Comparison of ENCODE assay signal across 25 mouse cellular contexts in genomic region chr3:32345249-32345648, GRCm38 (mm10).
"Had no signal": no experiment of that assay in that cellular context is flagged by ENCODE, and none has a peak within 500 bp of the region (broad histone marks: within the 10 kb centered on the region; RNA-seq: fewer than 3 reads in every experiment).

No protein-coding gene starts in this region.

- H3K9ac ChIP-seq: heart, embryonic 13.5 days; heart, embryonic 15.5 days; hindbrain, embryonic 13.5 days; intestine, embryonic 15.5 days; limb, embryonic 12.5 days; liver, embryonic 13.5 days had no signal

- H3K4me1 ChIP-seq: heart, embryonic 13.5 days; heart, embryonic 15.5 days; hindbrain, embryonic 13.5 days; intestine, embryonic 15.5 days; limb, embryonic 10.5 days; limb, embryonic 12.5 days; liver, embryonic 13.5 days had no signal

- DNase-seq: gastrocnemius, adult 2 months; gastrocnemius, postnatal 10 days; gastrocnemius, postnatal 25 days; heart, adult 2 months; heart, postnatal 14 days; heart, postnatal 36 days; kidney, adult 18-20 months; kidney, adult 8-10 months; kidney, postnatal 10 days; kidney, postnatal 25 days; kidney, postnatal 4 days; liver; liver, embryonic 13.5 days had no signal

- H3K4me2 ChIP-seq: heart, embryonic 11.5 days; heart, embryonic 13.5 days; heart, embryonic 15.5 days; hindbrain, embryonic 13.5 days; intestine, embryonic 15.5 days; limb, embryonic 12.5 days; liver, embryonic 11.5 days; liver, embryonic 13.5 days had no signal

- H3K36me3 ChIP-seq: liver, embryonic 13.5 days had no signal

- H3K9me3 ChIP-seq: heart, embryonic 13.5 days; heart, embryonic 15.5 days; hindbrain, embryonic 13.5 days; intestine, embryonic 15.5 days; limb, embryonic 10.5 days; limb, embryonic 12.5 days; liver, embryonic 13.5 days had no signal

- ATAC-seq: inflammation-experienced regulatory T-cells, adult 6 months; intestine, embryonic 15.5 days; intestine, postnatal 0 days had no signal

- H3K27ac ChIP-seq: gastrocnemius, adult 2 months; heart, adult 2 months; heart, embryonic 13.5 days; heart, embryonic 15.5 days; hindbrain, embryonic 13.5 days; intestine, embryonic 15.5 days; layer of hippocampus, adult 2 months; left cerebral cortex, adult 2 months; limb, embryonic 10.5 days; limb, embryonic 12.5 days; liver, embryonic 13.5 days had no signal

- H3K4me3 ChIP-seq: gastrocnemius, adult 2 months; heart, adult 2 months; heart, embryonic 13.5 days; heart, embryonic 15.5 days; hindbrain, embryonic 13.5 days; intestine, embryonic 15.5 days; layer of hippocampus, adult 2 months; left cerebral cortex, adult 2 months; limb, embryonic 10.5 days; limb, embryonic 12.5 days; liver, embryonic 13.5 days had no signal

- H3K27me3 ChIP-seq: heart, embryonic 13.5 days; heart, embryonic 15.5 days; hindbrain, embryonic 13.5 days; intestine, embryonic 15.5 days; limb, embryonic 12.5 days; liver, embryonic 13.5 days had no signal
